Mouse (Mus musculus) MN1 (cell line): ENCODE data around the gene Ppia.
"Not testable (repeated sequence)": the region's sequence is repeated elsewhere in the genome, so short reads cannot be mapped to it uniquely, and the experiment has no call there.

Experiments
- DNase-seq: peaks from one replicate; pipeline ENCODE4 v3.0.0-alpha.2; 2016; ENCODE audit warnings: low spot score

Gene Ppia

GRCm38 (mm10) chr11:6404699-6405566 is 10.3 kb upstream of the Ppia start:
- peak; percentile 92 for DNase-seq

DNA sequence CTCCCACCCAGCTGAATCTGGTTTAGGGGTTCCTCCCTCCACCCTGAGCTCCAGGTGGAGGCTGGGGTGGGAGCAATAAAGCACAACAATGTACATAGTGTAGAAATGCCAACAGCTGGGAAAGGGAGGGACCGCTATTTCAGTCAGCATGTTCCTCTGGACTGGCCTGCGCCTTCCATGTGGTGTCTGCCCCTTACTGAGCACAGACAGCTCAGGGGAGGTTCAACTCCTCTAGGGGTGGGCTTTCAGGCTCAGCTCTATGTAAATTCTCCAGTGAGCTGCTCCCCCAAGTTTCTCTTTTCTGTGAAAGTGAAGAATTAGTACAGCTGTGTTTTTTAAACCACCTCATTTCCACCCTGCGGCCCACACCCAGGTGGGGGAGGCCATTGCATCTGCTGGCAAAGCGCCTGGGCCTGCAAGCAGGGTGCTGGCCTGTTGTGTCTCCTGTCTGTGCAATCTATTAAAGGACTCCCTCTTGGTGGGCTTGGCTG is 9.6 kb upstream of the Ppia start:
- no peak for DNase-seq

- peak; percentile 77 for DNase-seq
Measured at GRCm38 (mm10) chr11:6406251-6407161, 8.7 kb upstream of the Ppia start.

GRCm38 (mm10) chr11:6407162-6407621 is 8.1 kb upstream of the Ppia start:
- DNase-seq: no peak

GRCm38 (mm10) chr11:6410050-6410602 is 5.1 kb upstream of the Ppia start:
- DNase-seq: no peak

- not testable (repeated sequence) for DNase-seq
Measured at GRCm38 (mm10) chr11:6410755-6411154, 4.5 kb upstream of the Ppia start.

DNA sequence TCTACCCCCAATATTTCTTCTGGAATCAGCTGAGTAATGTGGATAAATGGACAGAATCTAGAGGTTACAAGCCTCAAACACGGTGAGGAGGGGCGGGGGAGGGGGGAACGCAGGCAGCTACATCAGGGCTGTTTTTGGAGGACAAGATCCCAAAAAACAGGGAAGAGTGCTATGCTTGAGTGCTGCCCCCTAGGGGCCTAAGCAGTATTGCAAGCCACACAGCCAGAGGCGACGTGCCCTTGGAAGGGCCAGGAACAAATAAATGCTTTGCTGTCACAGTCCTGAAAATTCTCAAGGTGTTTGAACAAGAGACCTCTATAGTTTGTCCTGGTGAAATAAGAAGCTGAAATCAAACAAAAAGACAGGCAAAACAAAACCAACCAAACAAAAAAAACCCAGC is 3.6 kb upstream of the Ppia start:
- peak; percentile 81 for DNase-seq

- DNase-seq: no peak
Measured at GRCm38 (mm10) chr11:6413264-6413663, 2.0 kb upstream of the Ppia start.

GRCm38 (mm10) chr11:6415551-6416404 is 535 bp downstream of the Ppia start:
- DNase-seq: peak; percentile 99

DNA sequence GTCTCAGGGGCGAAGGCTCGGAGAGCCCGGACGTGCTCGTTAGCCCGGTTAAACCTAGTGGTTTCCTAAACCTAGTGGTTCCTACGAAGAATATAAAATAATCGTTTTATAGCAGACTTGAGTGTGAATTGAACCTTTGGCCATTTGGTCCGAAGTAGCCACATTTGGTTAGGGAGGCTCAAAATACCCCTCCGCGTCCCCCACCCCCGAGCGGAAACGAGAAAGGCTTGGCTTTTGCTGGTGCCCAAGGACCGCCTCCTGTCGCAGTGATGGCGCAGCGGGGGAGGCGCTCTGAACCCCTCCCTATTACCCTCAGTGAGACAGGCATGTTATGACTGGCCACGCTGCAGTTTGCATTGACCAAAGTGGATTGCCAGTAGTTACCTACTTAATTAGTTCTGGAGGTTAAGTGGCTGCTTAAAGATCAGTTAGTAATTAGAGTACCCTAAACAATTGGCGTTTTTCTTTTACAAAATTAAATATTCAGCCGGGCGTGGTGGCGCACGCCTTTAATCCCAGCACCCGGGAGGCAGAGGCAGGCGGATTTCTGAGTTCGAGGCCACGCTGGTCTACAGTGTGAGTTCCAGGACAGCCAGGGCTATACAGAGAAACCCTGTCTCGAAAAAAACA is 1.3 kb downstream of the Ppia start:
- DNase-seq: peak; percentile 90

- DNase-seq: peak; percentile 54
Measured at GRCm38 (mm10) chr11:6417069-6417468, 1.8 kb downstream of the Ppia start.

DNA sequence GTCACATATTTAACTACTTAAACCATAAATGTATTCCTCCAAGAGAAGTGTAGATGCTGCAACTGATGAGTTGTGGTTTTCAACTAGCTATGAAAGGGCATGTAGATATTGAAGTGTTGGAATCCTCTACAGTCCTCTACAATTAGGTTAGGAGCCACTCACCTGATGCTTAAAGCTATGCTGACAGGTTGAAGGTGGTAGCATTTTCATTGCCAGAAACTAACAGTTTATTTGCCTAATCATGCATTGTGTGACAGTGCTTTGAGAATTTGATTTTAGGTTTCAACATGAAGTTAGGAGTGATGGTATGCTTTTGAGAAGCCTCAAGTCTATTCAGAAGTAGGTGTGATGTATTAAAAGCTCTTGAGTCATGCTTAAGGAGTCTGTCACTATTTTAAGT is 2.2 kb downstream of the Ppia start:
- no peak for DNase-seq

DNA sequence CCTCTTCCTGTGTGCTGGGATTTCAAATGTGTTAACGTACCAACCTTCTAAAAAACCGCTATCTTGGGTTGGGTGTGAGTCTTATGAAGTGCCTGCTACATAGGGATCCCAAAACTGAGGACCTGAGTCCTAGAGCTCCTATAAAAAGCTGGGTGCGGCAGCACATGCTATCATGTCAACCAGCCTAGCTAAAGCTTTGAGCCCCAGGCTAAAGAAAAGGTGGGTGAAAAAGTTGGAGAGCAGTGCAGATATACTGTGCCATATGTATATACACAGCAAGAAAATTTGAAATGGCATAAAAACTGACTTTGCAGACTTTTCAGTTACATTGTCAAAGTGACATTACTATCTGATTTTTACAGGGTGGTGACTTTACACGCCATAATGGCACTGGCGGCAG is 3.5 kb downstream of the Ppia start:
- no peak for DNase-seq

GRCm38 (mm10) chr11:6419156-6419555 is 3.9 kb downstream of the Ppia start:
- not testable (repeated sequence) for DNase-seq

DNA sequence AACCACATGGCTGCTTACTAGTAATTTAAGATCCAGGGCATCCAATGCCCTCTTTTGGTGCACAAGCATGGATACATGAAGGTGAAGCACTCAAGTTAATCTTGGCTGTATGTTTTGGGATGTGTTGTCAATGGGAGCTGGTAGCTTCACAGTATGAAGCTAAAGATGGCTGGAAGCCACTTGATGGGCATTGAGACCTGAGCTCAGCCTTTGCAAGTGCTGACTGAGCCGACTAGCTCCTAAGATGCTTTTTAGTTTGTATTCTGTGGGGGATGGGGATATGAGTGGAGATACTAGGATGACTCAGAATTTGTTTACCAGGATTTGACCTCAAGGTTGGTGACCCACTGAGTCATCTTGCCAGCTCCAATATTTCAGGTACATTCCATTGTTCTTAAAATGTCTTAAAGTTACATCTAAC is 5.0 kb downstream of the Ppia start:
- no peak for DNase-seq

GRCm38 (mm10) chr11:6420722-6421350 is 5.6 kb downstream of the Ppia start:
- DNase-seq: no peak

DNA sequence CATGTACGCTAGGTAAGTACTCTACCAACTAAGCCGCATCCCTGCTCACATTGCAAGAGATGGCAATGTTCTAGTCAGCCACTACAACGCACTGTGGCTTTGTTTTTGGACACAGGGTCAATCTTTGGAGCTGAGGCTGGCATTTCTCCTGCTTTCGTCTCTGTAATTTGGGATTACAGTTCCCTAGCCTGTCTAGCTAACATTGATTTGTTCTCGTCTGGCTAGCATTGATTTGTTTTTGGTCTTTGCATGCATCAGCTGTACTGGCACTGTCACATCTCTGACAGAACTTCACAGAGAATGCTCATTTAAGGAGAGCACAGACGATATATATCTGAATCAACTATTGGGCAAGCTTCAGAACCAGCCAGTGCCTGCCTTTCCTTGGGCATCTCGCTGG is 14.9 kb downstream of the Ppia start:
- no peak for DNase-seq

GRCm38 (mm10) chr11:6436442-6436841 is 21.2 kb downstream of the Ppia start:
- peak; percentile 59 for DNase-seq

- DNase-seq: no peak
Measured at GRCm38 (mm10) chr11:6437667-6438066, 22.4 kb downstream of the Ppia start.

DNA sequence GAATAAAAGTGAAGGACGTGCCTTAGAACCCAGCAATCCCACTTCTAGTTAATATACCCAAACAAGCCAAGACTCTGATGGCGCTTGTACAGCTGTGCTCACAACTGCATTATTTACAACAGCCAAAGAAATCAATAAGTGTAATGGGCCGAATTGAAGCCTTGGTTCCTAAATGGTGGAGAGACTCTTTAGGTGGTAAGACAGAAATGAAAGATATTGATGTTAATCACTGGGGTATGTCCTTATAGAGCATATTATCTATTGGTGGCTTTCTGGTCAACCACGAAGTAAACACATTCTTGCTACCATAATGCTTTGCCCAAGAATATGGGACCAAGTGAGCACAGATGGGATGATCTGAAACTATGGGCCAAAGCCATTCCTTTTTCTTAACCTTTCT is 24.9 kb downstream of the Ppia start:
- no peak for DNase-seq
